Mouse (Mus musculus) adrenal gland, adult 10 weeks (tissue): ENCODE data around the gene Slc25a36. TPM values are rescaled to one million over a fixed set of nuclear protein-coding genes. Genes with fewer than 3 reads are reported as not detected.

Experiments
- polyA plus RNA-seq: library from polyadenylated mRNA; stranded (reverse); fragments of 350-450 nt; fragmentation: Illumina TruSeq; extraction: RNeasy Lipid Tissue Mini Kit (QIAGEN cat#74804); gene quantifications from one replicate; pipeline ENCODE4 v1.2.3, GENCODE M21; 2014; ENCODE audit warnings: low read depth, low replicate concordance

The Slc25a36 gene
- 210 TPM for polyA plus RNA-seq

GRCm38 (mm10) chr9:97110571-97111390, at the start of gene Slc25a36:
Gene Slc25a36 (minus strand): TSS chr9:97111157.

Other genes starting within 250 kb of the Slc25a36 start
- gene Pxylp1, start 218.5 kb downstream of the Slc25a36 start, polyA plus RNA-seq = 4.1 TPM
- 0.87 TPM for gene Spsb4, start 92.3 kb downstream of the Slc25a36 start, polyA plus RNA-seq